Mouse (Mus musculus): ENCODE data around the gene Abcf1.
A peak's percentile ranks its signal among the peaks of the same experiment; 100 is the strongest.
"Not testable (repeated sequence)": the region's sequence is repeated elsewhere in the genome, so short reads cannot be mapped to it uniquely, and the experiment has no call there.

Abcf1 gene

GRCm38 (mm10) chr17:35978811-35979400, 9.3 kb upstream of the Abcf1 start:
- DNase-seq (ENCODE audit: low spot score), result no peak

- peak; percentile 40 for DNase-seq (ENCODE audit: low spot score)
Observed at GRCm38 (mm10) chr17:35972131-35972530, 2.6 kb upstream of the Abcf1 start.

- no peak for DNase-seq (ENCODE audit: low spot score)
Observed at GRCm38 (mm10) chr17:35967621-35968020, 1.9 kb downstream of the Abcf1 start.

- DNase-seq (ENCODE audit: low spot score), result no peak
Observed at GRCm38 (mm10) chr17:35963279-35963678, 6.3 kb downstream of the Abcf1 start.

GRCm38 (mm10) chr17:35958533-35959223, 10.9 kb downstream of the Abcf1 start:
- DNase-seq (ENCODE audit: low spot score), result no peak

GRCm38 (mm10) chr17:35954665-35955064, 14.9 kb downstream of the Abcf1 start:
- DNase-seq (ENCODE audit: low spot score), result no peak

- not testable (repeated sequence) for DNase-seq (ENCODE audit: low spot score)
Observed at GRCm38 (mm10) chr17:35952559-35952958, 17.0 kb downstream of the Abcf1 start.

- DNase-seq (ENCODE audit: low spot score), result not testable (repeated sequence)
Observed at GRCm38 (mm10) chr17:35950946-35951345, 18.6 kb downstream of the Abcf1 start.

GRCm38 (mm10) chr17:35939941-35940340, 29.6 kb downstream of the Abcf1 start:
- DNase-seq (ENCODE audit: low spot score), result no peak

- DNase-seq (ENCODE audit: low spot score), result no peak
Observed at GRCm38 (mm10) chr17:35939108-35939507, 30.5 kb downstream of the Abcf1 start.

GRCm38 (mm10) chr17:35937700-35938348, 31.7 kb downstream of the Abcf1 start:
- peak; percentile 67 for DNase-seq (ENCODE audit: low spot score)

- not testable (repeated sequence) for DNase-seq (ENCODE audit: low spot score)
Observed at GRCm38 (mm10) chr17:35935763-35936162, 33.8 kb downstream of the Abcf1 start.

GRCm38 (mm10) chr17:35932608-35933007, 37.0 kb downstream of the Abcf1 start:
- no peak for DNase-seq (ENCODE audit: low spot score)

- DNase-seq (ENCODE audit: low spot score), result no peak
Observed at GRCm38 (mm10) chr17:35930627-35931026, 38.9 kb downstream of the Abcf1 start.

- no peak for DNase-seq (ENCODE audit: low spot score)
Observed at GRCm38 (mm10) chr17:35929534-35929933, 40.0 kb downstream of the Abcf1 start.

GRCm38 (mm10) chr17:35927471-35927870, 42.1 kb downstream of the Abcf1 start:
- DNase-seq (ENCODE audit: low spot score), result no peak

- DNase-seq (ENCODE audit: low spot score), result no peak
Observed at GRCm38 (mm10) chr17:35923281-35923680, 46.3 kb downstream of the Abcf1 start.

GRCm38 (mm10) chr17:35922566-35922965, 47.0 kb downstream of the Abcf1 start:
- DNase-seq (ENCODE audit: low spot score), result peak; percentile 79

- DNase-seq (ENCODE audit: low spot score), result no peak
Observed at GRCm38 (mm10) chr17:35921710-35922109, 47.9 kb downstream of the Abcf1 start.

- DNase-seq (ENCODE audit: low spot score), result peak; percentile 80
Observed at GRCm38 (mm10) chr17:35920862-35921562, 48.5 kb downstream of the Abcf1 start.

- no peak for DNase-seq (ENCODE audit: low spot score)
Observed at GRCm38 (mm10) chr17:35920384-35920783, 49.2 kb downstream of the Abcf1 start.

GRCm38 (mm10) chr17:35919864-35920301, 49.7 kb downstream of the Abcf1 start:
- no peak for DNase-seq (ENCODE audit: low spot score)

Measured in adipocyte (in vitro differentiated cells).